Mouse (Mus musculus) heart, embryonic 10.5 days (tissue): ENCODE results near the gene Fbxl12. TPM values are rescaled to one million over a fixed set of nuclear protein-coding genes. Genes with fewer than 3 reads are reported as not detected.

ENCODE experiments used
- DNase-seq: peaks from one replicate; pipeline ENCODE4 v3.0.0-alpha.2; 2017; ENCODE audit warnings: low spot score
- H3K27ac ChIP-seq: fragments of 300-500 bp; sonication (generic); 2 replicates; pipeline ENCODE4 v1.5.1; 2016; ENCODE audit warnings: mild to moderate bottlenecking
- H3K27me3 ChIP-seq: fragments of 300-500 bp; sonication (generic); 2 replicates; pipeline ENCODE4 v1.6.1; 2016; ENCODE audit warnings: mild to moderate bottlenecking; ENCODE audit not compliant: poor library complexity, insufficient read depth, severe bottlenecking
- H3K36me3 ChIP-seq: fragments of 300-500 bp; sonication (generic); 2 replicates; pipeline ENCODE4 v1.6.1; 2016; ENCODE audit warnings: mild to moderate bottlenecking, moderate library complexity
- H3K4me1 ChIP-seq: fragments of 300-500 bp; sonication (generic); 2 replicates; pipeline ENCODE4 v1.6.1; 2016; ENCODE audit warnings: mild to moderate bottlenecking
- H3K4me3 ChIP-seq: fragments of 300-500 bp; sonication (generic); 2 replicates; pipeline ENCODE4 v1.5.1; 2016; ENCODE audit warnings: mild to moderate bottlenecking, moderate library complexity
- H3K9me3 ChIP-seq: fragments of 300-500 bp; sonication (generic); 2 replicates; pipeline ENCODE4 v1.6.1; 2016; ENCODE audit warnings: mild to moderate bottlenecking, moderate library complexity
- WGBS: fragments of 180-500 bp; shearing (Covaris S2); methylation state at CpG from one replicate; pipeline ENCODE4 v1.1.7; 2016; 5-methylcytosine and 5-hydroxymethylcytosine counted together
- polyA plus RNA-seq: library from polyadenylated mRNA; unstranded; fragments of >200 nt; fragmentation: Nextera tagmentation; extraction: Ambion mirVana; gene quantifications from 2 replicates; pipeline ENCODE4 v1.2.1, GENCODE M21; 2016

Gene Fbxl12
- polyA plus RNA-seq, 1 experiment from 2014 or later, result 22.2 TPM

GRCm38 (mm10) chr9:20607100-20607974 lies 37.2 kb downstream of the Fbxl12 start:
- Histone ChIP-seq H3K27ac (peak overlapping the region; percentile 99), H3K9me3 (no peaks in the 10 kb centered on the region), H3K4me3 (peak overlapping the region; percentile 83), H3K27me3 (no peaks in the 10 kb centered on the region), H3K4me1 (no peaks in the 10 kb centered on the region), H3K36me3 (peaks cover 7% of the 10 kb centered on the region; the same call in 1 of the 2 replicates)
- WGBS, result under 1% methylated on average over 57 of the region's 57 CpGs
- DNase-seq, result peak; percentile 96

GRCm38 (mm10) chr9:20606269-20606668 lies 38.3 kb downstream of the Fbxl12 start:
- no peak for DNase-seq
- H3K4me3 ChIP-seq, result peak overlapping the region; percentile 83; the same call in 1 of the 2 replicates
- WGBS, result 91% methylated on average over 1 of the region's 1 CpGs

GRCm38 (mm10) chr9:20601270-20601669 lies 43.3 kb downstream of the Fbxl12 start:
- no peak overlapping the region for H3K4me3 ChIP-seq
- no peak for DNase-seq
- WGBS, result 71% methylated on average over 6 of the region's 6 CpGs
- no peaks in the 10 kb centered on the region for H3K9me3 ChIP-seq
- H3K27ac ChIP-seq, result no peak overlapping the region
- no peaks in the 10 kb centered on the region for H3K27me3 ChIP-seq
- H3K36me3 ChIP-seq, result peaks cover 11% of the 10 kb centered on the region
- H3K4me1 ChIP-seq, result no peaks in the 10 kb centered on the region

More at GRCm38 (mm10) chr9:20606269-20606668, 38.3 kb downstream of the Fbxl12 start:
- H3K4me1 ChIP-seq, result no peaks in the 10 kb centered on the region
- no peaks in the 10 kb centered on the region for H3K9me3 ChIP-seq
- no peak overlapping the region for H3K27ac ChIP-seq
- H3K36me3 ChIP-seq, result peaks cover 7% of the 10 kb centered on the region; the same call in 1 of the 2 replicates
- H3K27me3 ChIP-seq, result no peaks in the 10 kb centered on the region

- Histone ChIP-seq H3K27ac (peak within 1 kb of the TSS; percentile 89), H3K4me1 (no peaks in the 10 kb centered on the region), H3K36me3 (peaks cover 17% of the 10 kb centered on the region; the same call in 1 of the 2 replicates), H3K9me3 (no peaks in the 10 kb centered on the region), H3K27me3 (peaks cover 16% of the 10 kb centered on the region), H3K4me3 (peak within 1 kb of the TSS; percentile 70)
- DNase-seq, result peak; percentile 99
- WGBS, result under 1% methylated on average over 30 of the region's 30 CpGs
Measured at GRCm38 (mm10) chr9:20581175-20581634, 63.4 kb downstream of the Fbxl12 start, which contains the start of gene Zfp846. Gene Zfp846 (plus strand): TSS chr9:20581291.

- WGBS, result 75% methylated on average over 2 of the region's 2 CpGs
- no peak overlapping the region for H3K4me3 ChIP-seq
- no peak for DNase-seq
- no peak overlapping the region for H3K27ac ChIP-seq
- H3K36me3 ChIP-seq, result no peaks in the 10 kb centered on the region
- no peaks in the 10 kb centered on the region for H3K4me1 ChIP-seq
- H3K9me3 ChIP-seq, result no peaks in the 10 kb centered on the region
- peaks cover 16% of the 10 kb centered on the region for H3K27me3 ChIP-seq
Measured at GRCm38 (mm10) chr9:20576591-20576990, 68.0 kb downstream of the Fbxl12 start.

- Histone ChIP-seq H3K4me3 (no peak overlapping the region), H3K4me1 (0 out of 2 replicates have a peak, but pooled peaks cover 2% of the 10 kb centered on the region), H3K27me3 (no peaks in the 10 kb centered on the region), H3K9me3 (no peaks in the 10 kb centered on the region), H3K36me3 (no peaks in the 10 kb centered on the region), H3K27ac (no peak overlapping the region)
- DNase-seq, result no peak
Measured at GRCm38 (mm10) chr9:20571060-20571459, 73.5 kb downstream of the Fbxl12 start.

Other genes with a start within 250 kb of the Fbxl12 start
- gene Zfp26, start 184.6 kb downstream of the Fbxl12 start, polyA plus RNA-seq, result 15.5 and 16.9 TPM in 2 replicates
- gene Zfp426, start 152.0 kb downstream of the Fbxl12 start, polyA plus RNA-seq, result 13.9 and 15.7 TPM in 2 replicates
- gene Zfp266, start 123.3 kb downstream of the Fbxl12 start, polyA plus RNA-seq, result 54.9 and 75.9 TPM in 2 replicates
- gene Zfp846, start 63.5 kb downstream of the Fbxl12 start, polyA plus RNA-seq, result 10.2 and 11.6 TPM in 2 replicates
- gene Ubl5, start 1.9 kb downstream of the Fbxl12 start, polyA plus RNA-seq, result 285 and 287 TPM in 2 replicates
- gene Pin1, start 7.3 kb upstream of the Fbxl12 start, polyA plus RNA-seq, result 68.6 and 80.2 TPM in 2 replicates
- gene Olfm2, start 101.6 kb upstream of the Fbxl12 start, polyA plus RNA-seq, result 1.3 and 3.2 TPM in 2 replicates
- 0.06 and 0.11 TPM in 2 replicates for gene Col5a3, start 170.3 kb upstream of the Fbxl12 start, polyA plus RNA-seq
- not detected in 2 replicates for gene Rdh8, start 173.7 kb upstream of the Fbxl12 start, polyA plus RNA-seq
- gene A230050P20Rik, start 223.9 kb upstream of the Fbxl12 start, polyA plus RNA-seq, result 2.5 and 3.0 TPM in 2 replicates
- 3.5 and 7.2 TPM in 2 replicates for gene Angptl6, start 235.0 kb upstream of the Fbxl12 start, polyA plus RNA-seq
- 66.0 and 95.8 TPM in 2 replicates for gene Ppan, start 243.4 kb upstream of the Fbxl12 start, polyA plus RNA-seq